Mouse (Mus musculus) brain, adult 2 months (tissue): ENCODE data around the gene Cfap97d1.

Experiments
- DNase-seq: peaks from one replicate; pipeline ENCODE4 v3.0.0; 2011; ENCODE audit warnings: low read depth, low spot score

The Cfap97d1 gene

DNA sequence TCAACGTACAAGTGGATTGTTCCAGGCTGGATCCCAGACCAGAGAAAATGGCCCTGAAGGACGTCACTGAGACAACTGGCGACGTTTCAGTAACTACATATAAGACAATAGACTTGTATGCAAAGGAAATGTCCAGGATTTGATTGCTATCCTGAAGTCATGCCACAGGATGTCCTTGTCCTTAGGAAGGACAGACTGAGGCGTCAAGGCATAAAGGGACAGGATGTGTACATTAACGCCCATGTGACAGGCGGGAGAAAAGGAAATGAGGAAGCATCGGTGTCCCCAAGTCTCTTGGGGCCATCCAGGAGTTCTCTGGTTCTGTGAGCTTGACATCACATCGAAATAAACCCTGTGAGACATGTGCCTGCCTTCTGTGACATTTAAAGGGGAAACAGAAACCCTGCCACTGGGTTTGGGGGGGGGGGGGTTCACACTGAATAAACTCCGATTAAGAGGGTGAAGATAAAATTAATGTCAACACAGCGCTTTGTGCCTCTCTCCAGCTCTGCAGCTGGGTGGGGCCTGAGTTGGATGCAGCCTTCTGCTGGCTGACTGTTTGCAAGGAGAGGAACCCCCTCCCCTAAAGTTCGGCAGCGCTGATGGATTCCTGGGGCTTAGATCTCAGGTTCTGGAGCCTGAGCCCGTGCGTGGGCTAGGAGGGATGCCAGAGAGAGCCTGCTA lies 25.0 kb downstream of the Cfap97d1 start:
- no peak for DNase-seq

DNA sequence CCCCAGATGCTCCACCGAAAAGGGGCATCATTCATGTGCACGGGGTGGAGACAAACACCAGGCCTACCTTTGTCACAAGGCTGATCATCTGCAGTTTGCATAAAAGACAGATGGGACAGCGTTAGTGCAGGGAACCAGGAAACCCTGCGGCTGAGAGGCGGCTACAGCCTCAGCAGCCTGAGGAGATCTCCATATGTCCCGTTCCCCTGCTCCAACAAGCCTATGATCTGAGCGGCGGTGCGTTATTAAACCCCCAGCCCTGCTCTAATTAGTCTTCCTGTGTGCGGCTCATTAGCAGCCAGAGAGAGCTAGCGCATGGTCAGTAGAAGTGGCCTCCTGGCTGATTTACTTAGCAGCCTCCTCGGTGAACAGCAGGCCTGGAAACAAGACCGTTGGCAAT lies 26.1 kb downstream of the Cfap97d1 start:
- DNase-seq = peak; percentile 94

DNA sequence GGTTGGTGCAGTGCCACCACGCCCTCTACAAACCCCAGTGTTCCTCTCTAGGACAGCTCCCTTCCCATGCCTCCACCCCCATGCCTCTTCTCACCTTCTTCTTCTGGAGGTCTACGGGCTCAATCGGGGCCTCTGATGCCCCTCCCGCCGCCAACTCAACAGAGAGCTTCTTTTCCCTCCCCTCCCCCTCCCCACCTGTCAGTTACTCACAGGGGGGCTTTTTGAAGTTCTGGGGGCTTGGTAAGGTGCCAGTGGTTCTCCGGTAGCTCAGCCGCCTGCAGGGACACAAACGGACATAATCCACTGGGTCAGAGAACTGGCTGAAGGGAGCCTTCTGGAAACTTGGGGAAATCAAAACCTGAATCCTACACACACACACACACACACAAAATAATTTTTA lies 27.4 kb downstream of the Cfap97d1 start:
- no peak for DNase-seq

DNA sequence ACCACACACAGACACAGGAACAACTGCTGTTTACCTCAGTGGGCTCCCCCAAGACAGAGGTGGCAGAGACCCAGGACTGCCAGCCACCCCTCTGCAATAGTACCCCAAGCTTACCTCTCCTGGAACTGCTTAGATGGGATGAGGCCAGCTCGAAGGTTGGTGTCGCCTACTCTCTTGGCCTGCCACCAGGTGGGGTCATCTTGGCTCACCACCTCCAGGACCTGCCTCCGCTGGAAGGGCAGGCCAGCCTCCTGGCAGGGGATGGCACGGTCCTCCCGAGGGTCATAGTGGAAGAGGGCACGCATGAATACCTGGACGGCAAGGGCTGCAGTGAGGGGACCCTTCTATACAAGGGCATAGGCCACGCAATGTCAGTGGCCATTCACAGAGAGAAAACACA lies 29.1 kb downstream of the Cfap97d1 start:
- no peak for DNase-seq

DNA sequence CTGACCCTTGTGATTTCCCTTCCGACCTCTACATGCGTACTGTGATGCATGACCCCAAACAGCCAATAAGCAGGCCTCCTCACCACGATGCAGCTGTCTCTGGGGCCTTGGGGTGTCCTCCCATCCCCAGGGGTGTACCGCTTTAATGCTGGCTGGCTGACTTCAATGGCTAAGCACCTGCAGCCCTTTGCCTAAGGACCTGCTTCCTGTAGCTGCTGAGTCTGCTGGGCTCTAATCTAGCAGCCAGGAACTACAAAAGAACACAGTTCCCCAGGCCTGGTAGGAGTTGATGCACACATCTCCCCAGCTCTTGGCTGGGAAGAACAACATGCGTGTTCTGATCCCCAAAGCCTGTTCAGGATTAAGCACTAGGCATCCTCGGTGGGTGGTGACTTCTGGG lies 31.4 kb downstream of the Cfap97d1 start:
- DNase-seq = no peak

DNA sequence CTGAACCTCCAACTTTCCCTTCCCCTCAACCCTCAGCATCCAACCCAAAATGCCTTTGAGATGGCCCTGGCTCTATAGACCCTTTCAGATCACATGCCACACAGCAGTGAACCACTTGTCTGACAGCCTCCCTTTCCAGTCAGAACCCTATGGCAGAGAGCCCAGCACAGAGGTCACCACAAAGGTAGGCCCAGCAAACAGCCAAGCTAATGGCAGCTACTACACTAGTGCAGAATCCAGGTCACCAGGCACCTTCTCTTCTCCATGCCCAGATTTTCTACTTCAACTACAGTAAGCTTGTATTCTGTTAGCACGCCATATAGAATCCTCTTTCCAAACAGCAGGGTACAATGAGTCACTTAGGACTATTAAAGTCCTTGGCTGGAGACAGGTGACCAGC lies 32.1 kb downstream of the Cfap97d1 start:
- peak; percentile 78 for DNase-seq

DNA sequence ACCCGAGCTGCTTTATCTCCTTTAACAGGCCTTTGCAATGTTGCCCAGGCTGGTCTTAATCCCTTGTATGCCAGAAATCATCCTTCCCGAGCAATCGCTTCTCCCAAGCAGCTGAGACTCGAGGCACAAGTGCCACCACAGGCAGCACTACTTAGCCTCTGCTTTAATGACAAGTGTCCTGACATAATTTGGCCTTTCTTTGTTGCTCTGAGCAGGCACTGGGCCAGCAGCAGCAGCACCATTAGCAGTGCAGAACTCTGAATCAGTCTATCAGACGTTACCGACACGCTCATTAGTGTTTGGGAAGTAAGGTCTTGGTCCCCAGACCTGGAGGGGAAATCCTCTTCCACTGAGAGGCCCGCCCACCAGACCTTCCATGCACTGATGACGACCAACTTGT lies 35.7 kb downstream of the Cfap97d1 start:
- DNase-seq = no peak

DNA sequence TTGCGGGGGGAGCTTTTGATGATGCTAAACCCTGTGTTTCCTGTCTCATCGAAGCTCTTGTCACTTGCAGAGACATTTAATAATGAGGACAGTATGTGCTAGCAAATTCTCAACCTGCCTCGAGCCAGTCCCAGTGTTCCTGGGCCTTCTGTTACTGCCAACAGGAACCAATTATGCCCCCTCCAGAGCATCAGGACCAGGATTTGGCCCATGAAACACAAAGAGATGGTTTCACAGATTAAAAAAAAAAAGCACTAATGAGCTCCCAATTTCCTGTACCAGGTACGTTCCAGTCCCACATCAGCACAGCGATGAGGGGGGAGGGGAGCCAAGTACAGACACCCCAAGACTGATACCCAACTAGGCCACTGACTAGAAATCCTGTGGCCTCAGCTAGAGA lies 37.1 kb downstream of the Cfap97d1 start:
- DNase-seq = peak; percentile 70

DNA sequence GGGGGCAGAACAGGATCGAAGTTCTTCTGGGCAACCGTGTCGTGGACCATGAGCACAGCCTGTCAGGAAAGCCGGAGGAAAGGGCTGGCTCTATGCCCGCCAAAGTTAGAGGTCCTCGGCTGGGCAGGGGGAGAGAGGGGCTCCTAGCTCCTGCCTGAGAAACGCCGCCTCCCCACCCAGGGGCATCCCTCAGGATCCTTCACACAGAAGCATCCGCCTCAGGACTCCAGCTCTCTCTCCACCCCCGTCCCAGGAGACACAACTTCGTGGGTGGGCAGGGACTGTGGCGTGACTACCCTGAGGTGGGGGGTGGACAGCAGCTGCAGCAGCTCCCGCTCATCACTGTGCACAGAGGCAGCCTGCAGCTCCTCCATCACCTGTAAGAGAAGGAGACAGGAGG lies 39.3 kb downstream of the Cfap97d1 start:
- DNase-seq = peak; percentile 82

DNA sequence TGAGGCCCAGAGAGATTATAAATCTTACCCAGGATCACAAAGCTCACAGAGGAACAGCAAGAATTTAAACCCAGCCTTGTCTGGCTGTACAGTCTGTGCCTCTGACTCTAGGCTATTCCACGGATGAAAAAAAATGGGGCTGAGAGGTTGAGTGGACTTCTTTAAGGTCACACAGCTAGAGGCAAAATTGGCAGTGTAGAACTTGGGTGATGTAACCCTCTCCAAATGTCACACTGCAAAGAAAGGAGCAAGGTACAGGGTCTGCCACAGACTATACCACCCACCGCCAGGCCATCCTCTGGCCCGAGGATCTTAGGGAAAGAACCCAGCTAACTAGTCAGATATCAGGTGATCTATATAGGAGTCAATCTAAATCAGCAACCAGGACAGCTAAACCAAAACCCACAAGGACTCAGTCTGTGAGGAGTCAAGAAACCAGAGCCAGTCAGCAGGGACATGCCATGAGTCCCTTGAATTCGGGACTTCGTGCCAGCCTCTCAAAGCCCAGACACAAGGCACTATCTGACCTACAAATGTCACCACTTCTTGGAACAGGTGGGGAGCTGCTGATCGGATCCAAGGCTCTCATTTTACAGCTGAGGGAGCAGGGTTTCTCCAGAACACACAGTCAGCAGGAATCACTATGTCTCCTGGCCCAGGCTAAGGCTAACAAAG lies 40.1 kb downstream of the Cfap97d1 start:
- peak; percentile 97 for DNase-seq

DNA sequence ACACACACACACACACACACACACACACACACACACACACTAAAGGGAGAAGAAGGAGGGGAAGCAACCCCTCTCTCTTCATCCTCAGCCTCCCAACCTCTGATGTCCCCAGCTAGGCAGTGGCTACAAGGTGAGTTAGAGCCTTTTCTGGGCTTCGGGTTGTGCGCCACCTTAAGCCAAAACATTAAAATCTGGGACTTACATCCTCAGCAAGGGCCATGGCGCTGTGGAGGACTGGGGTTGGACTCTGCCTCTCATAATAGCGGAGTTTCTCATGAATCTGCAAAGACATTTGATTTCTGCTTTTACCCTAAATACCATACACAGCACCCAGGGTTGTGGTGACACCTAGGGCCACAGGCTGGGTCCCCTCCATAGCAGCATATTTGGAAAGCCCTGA lies 40.8 kb downstream of the Cfap97d1 start:
- DNase-seq = peak; percentile 55

DNA sequence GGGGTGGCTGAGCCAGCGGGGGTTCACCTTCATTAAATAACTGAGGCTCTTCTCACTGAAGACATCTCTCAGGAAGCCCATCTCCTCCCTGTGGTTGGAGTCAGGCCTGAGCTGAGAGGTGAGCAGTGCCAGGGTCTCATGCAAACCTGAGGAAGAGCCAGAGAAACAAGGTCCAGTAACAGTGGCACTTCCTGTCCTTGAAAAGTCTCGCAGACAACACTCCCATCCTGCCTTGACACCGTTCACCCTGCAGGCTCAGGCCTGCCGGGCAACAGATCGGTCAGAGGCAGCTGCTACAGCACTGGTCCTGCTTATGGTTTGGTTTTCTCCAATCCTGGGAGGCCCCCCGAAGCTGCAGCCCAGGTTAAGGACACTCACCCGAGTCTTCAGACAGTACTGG lies 41.3 kb downstream of the Cfap97d1 start:
- no peak for DNase-seq

DNA sequence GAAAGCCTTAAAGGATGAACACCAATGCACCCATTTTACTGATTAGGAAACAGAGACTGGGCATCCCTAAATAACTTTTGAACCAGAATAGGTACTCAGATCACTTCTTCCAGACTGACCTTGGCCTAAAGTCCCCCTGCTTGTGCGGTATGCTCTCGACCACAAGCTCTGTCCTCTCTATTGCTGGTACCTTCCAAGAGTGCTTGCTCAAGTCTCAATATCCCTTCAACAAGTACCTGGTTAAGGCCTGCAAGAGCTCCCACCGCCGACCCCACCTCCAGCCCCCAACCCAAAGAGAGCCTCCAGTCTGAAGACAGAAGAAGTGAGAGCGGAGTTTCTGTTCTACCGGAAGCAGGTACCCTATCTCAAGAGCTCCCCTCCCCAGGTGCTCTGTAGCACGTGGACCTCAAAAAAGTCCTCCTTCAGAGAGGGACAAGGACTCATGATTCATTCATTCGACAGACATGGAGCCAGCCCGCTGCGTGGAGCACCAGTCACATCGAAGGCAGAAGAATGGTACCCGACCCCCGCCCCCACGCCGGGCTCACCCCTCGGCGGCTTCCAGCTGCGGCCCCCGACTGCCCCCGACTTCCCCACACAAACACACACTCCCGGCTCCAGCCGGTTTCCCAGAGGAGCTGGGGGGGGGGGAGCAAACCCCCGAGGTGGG lies 42.0 kb downstream of the Cfap97d1 start:
- peak; percentile 63 for DNase-seq

DNA sequence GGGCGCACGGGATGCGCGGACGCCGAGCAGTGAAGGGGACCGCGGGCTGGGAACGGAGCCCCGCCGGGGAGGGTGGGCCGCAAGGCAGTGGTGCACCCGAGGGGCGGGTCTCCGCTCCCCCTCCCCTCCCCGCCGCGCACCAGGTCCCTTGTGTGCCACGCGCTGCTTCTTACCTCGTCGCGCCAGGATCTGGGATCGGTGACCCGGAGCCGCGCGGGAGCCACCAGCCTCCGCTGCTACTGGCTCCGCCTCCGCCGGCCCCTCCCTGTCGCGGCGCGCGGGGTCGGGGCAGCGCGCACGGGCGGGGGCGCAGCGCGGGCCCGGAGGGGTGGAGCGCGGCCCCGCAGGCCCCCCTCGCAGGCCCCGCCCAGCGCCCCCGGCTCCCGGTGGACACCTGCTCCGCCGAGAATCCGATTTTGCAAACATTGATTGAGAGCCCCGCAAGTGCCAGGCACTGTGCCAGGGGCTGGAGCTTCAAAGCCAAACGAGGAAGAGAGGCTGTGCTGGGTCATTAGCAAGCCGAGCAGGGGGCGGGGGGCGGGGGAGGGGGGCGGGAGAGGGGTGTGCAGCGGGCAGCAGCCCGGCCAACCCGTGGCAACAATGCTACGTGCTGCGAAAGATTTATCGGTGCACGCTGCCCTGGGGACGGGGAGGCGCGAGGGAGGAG lies 42.7 kb downstream of the Cfap97d1 start:
- DNase-seq = peak; percentile 89

DNA sequence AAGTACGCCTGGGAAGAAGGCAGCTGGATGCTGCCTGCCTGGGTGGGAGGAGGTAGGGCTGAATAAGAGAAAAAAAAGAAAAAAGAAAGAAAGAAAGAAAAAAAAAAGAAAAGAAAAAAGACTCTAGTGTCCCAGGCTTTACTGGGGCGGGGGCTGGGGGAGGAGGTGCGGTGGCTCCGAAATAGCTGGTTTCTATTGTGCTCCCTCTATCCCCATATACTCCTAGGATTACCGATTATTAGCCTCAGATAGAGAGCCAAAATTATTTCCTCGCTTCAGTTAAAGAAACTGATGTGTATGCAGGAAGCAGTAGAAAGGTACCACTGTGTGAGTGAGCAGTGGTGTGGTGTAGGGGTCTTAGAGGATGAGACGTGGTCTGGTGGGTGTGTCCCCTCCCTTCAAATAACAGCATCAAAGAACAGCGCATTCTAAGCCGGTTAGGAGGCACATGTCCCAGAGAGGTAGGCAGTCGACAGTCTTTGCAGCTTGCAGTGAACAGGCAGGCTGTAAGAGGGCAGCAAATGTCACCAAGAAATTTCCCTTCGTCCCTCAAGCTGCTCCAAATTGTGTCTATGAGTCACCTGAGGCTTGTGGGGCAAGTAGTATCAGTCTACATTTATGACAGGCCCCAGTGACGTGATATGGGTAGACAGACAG lies 43.4 kb downstream of the Cfap97d1 start:
- peak; percentile 92 for DNase-seq

DNA sequence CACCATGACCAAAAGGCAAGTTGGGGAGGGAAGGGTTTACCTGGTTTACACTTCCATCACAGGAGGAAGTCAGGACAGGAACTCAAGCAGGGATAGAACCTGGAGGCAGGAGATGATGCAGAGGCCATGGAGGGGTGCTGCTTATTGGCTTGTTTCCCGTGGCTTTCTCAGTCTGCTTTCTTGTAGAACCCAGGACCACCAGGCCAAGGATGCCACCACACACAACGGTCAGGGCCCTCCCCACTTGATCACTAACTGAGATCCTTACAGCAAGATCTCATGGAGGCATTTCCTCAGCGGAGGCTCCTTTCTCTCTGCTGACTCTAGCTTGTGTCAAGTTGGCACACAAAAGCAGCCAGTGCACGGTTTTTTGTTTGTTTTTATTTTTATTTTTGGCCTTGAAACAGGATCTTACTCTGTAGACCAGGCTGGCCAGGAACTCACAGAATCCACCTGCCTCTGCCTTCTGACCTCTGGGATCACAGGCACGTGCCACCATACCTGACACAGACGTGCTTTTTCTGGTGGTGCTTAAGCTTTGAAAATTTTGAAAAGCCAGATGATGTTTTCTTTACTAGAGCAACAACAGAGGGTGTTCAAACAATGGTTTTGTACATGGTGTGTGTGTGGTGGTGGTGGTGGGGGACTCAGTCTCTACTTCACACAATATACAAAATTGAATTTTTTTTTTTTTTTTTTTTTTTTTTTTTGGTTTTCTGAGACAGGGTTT lies 44.2 kb downstream of the Cfap97d1 start, which contains the start of gene Mpp3:
Mpp3 (minus strand) TSS at position 375 of the 730 bp plus-strand sequence.
- DNase-seq = no peak

DNA sequence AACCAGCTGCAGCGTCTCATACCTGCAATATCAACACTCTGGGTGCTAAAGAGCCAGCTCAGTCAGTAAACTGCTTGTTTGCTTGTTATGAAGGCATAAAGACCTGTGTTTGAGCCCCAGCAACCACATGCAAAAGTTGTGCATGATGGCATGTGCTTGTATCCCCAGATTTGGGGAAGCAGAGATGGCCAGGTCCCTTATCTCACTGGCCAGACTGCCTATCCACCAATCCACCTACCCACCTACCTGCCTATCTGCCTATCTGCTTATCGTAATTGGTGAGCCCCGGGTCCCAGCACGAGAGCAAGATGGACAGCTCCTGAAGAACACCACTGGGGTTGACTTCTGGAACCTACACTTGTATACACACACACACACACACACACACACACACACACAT lies 45.2 kb downstream of the Cfap97d1 start:
- no peak for DNase-seq

DNA sequence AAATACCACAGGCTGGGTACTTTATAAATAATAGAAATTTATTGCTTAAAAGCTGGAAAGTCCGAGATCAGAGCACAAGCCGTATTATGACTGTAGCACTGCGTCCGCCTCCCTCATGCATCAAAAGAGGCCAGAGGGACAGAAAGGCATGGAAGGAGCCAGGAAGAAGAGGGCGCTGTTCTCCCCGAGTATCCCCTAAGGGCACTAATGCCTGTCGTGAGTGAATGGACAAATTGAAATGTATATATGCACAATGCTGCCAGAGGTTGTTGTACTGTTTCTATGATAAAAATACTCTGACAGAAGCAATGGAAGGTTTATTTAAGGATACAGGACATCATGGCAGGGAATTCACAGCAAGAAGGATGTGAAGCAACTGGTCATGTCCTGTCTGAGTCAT lies 45.9 kb downstream of the Cfap97d1 start:
- no peak for DNase-seq

DNA sequence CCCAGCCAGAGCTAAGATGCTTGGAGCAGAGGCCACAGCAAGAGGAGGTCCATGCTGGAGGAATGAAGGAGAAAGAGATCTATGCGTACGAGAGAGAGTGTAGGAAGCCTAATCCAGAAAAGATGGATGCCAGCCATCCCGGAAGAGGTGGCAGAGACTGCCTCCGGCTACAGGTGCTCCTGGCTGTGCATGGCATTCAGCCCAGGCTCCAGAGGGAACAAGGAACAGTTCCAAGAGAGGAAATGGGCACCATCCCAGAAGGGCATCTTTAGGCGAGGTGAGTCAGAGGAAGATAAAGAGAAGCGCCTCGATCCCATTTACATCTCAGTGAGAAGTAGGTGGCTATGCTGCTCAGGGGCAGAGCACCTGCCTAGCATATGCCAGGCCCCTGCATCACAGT lies 47.1 kb downstream of the Cfap97d1 start:
- peak; percentile 98 for DNase-seq

DNA sequence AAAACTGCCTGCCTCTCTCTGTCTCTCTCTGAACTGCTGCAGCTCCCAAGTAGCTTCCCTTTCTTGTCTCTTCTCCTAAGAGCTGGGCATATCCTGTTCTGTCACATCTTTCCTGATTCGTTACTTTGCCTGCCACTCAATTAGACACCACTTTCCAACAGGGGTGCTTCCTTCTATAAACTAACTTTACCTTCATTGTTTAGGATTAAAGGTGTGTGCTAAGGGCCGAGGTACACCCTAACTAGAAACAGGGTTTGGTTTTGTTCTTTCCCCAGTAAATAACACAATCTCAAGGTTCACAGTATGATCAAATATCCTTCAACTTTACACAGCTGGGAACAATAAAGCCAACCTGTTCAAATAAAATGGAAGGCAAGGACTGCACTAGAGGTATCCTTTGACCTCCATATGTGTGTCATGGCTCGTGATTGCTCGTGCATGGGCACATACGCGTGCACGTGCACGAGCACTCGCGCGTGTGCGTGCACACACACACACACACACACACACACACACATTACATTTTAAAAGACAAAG lies 49.0 kb downstream of the Cfap97d1 start:
- no peak for DNase-seq

DNA sequence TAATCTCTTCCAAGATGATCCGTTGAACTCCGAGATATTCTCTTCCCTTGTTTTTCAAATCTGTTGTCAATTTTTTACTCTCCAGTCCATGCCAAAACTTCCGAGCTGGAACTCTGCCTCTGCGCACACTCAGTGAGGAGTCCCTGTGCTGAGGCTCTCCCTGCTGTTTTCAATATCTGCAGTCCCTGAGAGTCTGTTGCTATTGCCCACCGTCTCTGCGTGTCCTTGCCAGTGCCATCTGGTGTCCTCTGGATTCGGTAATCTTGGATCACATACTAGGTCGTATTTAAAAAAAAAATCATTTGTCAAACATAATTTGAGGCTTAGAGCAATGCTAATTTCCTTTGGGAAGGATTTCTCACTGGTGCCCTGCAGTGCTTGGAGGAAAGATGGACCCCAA lies 50.8 kb downstream of the Cfap97d1 start:
- peak; percentile 95 for DNase-seq
